Mouse (Mus musculus): ENCODE results near the gene Tmprss11a. TPM values are rescaled to one million over a fixed set of nuclear protein-coding genes. Genes with fewer than 3 reads are reported as not detected.

Tmprss11a gene
- polyA plus RNA-seq (2015; fragmentation: Nextera tagmentation; extraction: Ambion mirVana) = 13.0 and 17.5 TPM in 2 replicates

DNA sequence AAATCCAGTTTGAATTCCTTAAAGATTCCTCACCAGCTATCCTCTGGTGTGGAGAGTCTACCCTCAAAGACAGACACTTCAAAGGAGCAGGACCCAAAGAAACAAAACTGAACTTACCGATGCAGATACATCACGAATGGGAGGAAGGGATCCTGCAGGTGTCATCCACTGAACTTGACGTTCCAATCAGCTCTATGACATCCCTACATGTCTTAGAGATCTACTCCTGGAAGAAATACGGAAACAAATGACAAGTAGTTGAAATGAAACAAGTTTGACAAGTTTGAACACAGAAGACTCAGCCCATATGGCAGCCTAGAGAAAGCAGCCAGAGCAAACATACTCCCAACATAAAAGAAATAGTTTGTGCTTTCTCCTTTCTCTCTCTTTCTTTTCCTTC lies at the start of gene Tmprss11a:
Gene Tmprss11a (minus strand): TSS at position 101 of the 400 bp plus-strand sequence.
- Histone ChIP-seq H3K27me3 (ENCODE audit: control insufficient read depth, insufficient read depth, low read length) (no peaks in the 10 kb centered on the region), H3K4me2 (ENCODE audit: low read depth, low read length) (no peak within 1 kb of the TSS), H3K9me3 (replicated peaks; ENCODE audit: control insufficient read depth, low read length) (no peaks in the 10 kb centered on the region), H3K27ac (ENCODE audit: low read length) (no peak within 1 kb of the TSS), H3K4me3 (replicated peaks; ENCODE audit: low read length) (no peak within 1 kb of the TSS), H3K36me3 (ENCODE audit: control insufficient read depth, insufficient read depth, low read length) (no peaks in the 10 kb centered on the region), H3K4me1 (ENCODE audit: control insufficient read depth, insufficient read depth, low read length) (no peaks in the 10 kb centered on the region), H3K9ac (ENCODE audit: low read length) (no peak within 1 kb of the TSS)
- ATAC-seq (ENCODE audit: insufficient read depth, low FRiP score) = no peak
- 61% methylated on average over 4 of the region's 4 CpGs for WGBS

DNA sequence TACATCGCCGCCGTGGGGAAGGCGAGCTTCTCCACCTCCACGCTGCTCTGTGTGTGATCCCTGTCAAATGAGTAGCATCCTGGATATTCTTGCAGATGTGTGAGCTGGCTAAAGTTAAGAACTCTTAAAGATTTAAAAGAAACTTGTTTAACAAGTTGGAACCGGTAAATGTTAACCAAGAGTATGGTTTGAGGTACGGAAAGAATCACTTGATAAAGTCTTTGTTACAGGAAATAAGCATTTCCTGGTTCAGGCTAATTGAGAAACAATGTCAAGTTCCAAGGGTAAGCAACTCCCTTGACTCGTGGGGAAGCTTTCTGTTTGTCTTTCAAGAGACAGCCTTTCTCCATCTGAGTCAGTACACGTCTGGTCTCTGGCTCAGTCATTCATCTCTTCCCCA lies 49.7 kb upstream of the Tmprss11a start, which contains the start of gene Tmprss11g:
Gene Tmprss11g (minus strand): TSS at position 101 of the 400 bp plus-strand sequence.
- no peak for ATAC-seq (ENCODE audit: insufficient read depth, low FRiP score)
- H3K4me2 ChIP-seq (ENCODE audit: low read depth, low read length) = no peak within 1 kb of the TSS
- H3K9me3 ChIP-seq (replicated peaks; ENCODE audit: control insufficient read depth, low read length) = no peaks in the 10 kb centered on the region
- no peaks in the 10 kb centered on the region for H3K4me1 ChIP-seq (ENCODE audit: control insufficient read depth, insufficient read depth, low read length)
- H3K9ac ChIP-seq (ENCODE audit: low read length) = no peak within 1 kb of the TSS
- no peak within 1 kb of the TSS; the same call in 1 of the 2 replicates for H3K27ac ChIP-seq (ENCODE audit: low read length)
- 62% methylated on average over 9 of the region's 9 CpGs for WGBS
- no peaks in the 10 kb centered on the region for H3K36me3 ChIP-seq (ENCODE audit: control insufficient read depth, insufficient read depth, low read length)
- no peaks in the 10 kb centered on the region for H3K27me3 ChIP-seq (ENCODE audit: control insufficient read depth, insufficient read depth, low read length)
- H3K4me3 ChIP-seq (replicated peaks; ENCODE audit: low read length) = no peak within 1 kb of the TSS

DNA sequence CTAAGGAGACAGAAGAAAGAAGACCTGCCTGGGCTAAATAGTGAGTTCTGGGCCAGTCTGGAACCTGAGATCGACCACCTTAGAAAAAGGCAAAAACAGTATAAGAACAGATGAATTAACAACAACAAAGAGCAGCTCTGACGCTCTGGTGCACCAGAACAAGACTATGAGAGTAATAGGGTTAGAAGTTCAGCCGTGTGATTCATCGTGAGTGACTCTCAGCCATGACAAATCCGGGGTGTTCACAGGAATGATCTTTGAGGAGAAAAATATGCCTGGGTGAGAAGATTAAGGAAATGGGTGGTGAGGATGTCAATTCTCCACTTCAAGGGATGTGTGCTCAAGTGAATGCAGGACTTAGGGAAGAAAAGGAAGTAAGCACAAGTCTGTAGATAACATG lies 42.7 kb upstream of the Tmprss11a start:
- H3K27me3 ChIP-seq (ENCODE audit: control insufficient read depth, insufficient read depth, low read length) = no peaks in the 10 kb centered on the region
- WGBS = 59% methylated on average over 5 of the region's 5 CpGs
- no peak for ATAC-seq (ENCODE audit: insufficient read depth, low FRiP score)
- H3K36me3 ChIP-seq (ENCODE audit: control insufficient read depth, insufficient read depth, low read length) = no peaks in the 10 kb centered on the region
- no peak overlapping the region for H3K9ac ChIP-seq (ENCODE audit: low read length)
- H3K27ac ChIP-seq (ENCODE audit: low read length) = no peak overlapping the region
- no peaks in the 10 kb centered on the region for H3K4me1 ChIP-seq (ENCODE audit: control insufficient read depth, insufficient read depth, low read length)
- no peak overlapping the region for H3K4me2 ChIP-seq (ENCODE audit: low read depth, low read length)
- H3K4me3 ChIP-seq (replicated peaks; ENCODE audit: low read length) = no peak overlapping the region
- no peaks in the 10 kb centered on the region for H3K9me3 ChIP-seq (replicated peaks; ENCODE audit: control insufficient read depth, low read length)

DNA sequence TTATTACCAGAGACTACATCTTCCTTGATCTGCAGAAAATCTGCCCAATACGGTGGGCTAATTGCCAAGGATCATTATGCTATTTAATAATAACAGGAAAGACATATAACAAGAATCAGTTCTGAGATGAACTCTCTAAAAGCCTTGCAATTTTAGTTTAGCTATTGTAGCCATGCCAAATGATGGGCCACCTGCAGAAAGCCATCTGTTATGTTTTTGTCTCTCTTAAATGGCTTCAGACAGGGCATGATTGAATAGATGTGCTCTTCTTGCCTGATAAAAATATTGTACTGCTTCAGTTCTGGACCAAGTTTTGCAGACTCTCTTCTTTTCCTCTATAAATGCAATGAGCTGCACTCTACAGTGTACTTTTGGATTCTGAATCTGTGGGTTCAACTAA lies 24.7 kb upstream of the Tmprss11a start:
- Histone ChIP-seq H3K9ac (ENCODE audit: low read length) (no peak overlapping the region), H3K27ac (ENCODE audit: low read length) (no peak overlapping the region), H3K36me3 (ENCODE audit: control insufficient read depth, insufficient read depth, low read length) (no peaks in the 10 kb centered on the region), H3K4me3 (replicated peaks; ENCODE audit: low read length) (no peak overlapping the region), H3K4me1 (ENCODE audit: control insufficient read depth, insufficient read depth, low read length) (no peaks in the 10 kb centered on the region), H3K27me3 (ENCODE audit: control insufficient read depth, insufficient read depth, low read length) (no peaks in the 10 kb centered on the region), H3K4me2 (ENCODE audit: low read depth, low read length) (no peak overlapping the region), H3K9me3 (replicated peaks; ENCODE audit: control insufficient read depth, low read length) (no peaks in the 10 kb centered on the region)
- ATAC-seq (ENCODE audit: insufficient read depth, low FRiP score) = no peak
- WGBS = 66% methylated on average over 1 of the region's 1 CpGs

DNA sequence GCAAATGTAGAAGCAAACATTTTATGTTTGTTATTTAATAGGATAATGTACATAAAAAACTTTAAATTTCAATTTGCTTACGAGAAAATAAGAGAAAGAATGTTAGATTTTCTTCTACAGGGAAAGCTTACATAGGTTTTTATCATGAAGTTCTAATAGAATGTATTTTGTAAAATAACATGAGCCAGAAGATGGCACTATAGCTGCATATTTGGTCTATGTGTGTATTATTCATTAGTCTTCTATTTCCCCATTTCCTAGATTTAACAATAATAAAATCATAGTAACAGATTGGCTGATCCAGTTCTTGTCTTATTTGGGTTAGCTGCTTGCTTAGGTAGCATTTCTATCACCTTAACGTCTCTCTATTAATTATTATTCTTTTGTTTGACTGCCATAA lies 13.8 kb upstream of the Tmprss11a start:
- WGBS = 55% methylated on average over 2 of the region's 2 CpGs
- Histone ChIP-seq H3K9me3 (replicated peaks; ENCODE audit: control insufficient read depth, low read length) (no peaks in the 10 kb centered on the region), H3K27ac (ENCODE audit: low read length) (no peak overlapping the region), H3K4me3 (replicated peaks; ENCODE audit: low read length) (no peak overlapping the region), H3K36me3 (ENCODE audit: control insufficient read depth, insufficient read depth, low read length) (no peaks in the 10 kb centered on the region), H3K4me1 (ENCODE audit: control insufficient read depth, insufficient read depth, low read length) (no peaks in the 10 kb centered on the region), H3K9ac (ENCODE audit: low read length) (no peak overlapping the region), H3K4me2 (ENCODE audit: low read depth, low read length) (no peak overlapping the region), H3K27me3 (ENCODE audit: control insufficient read depth, insufficient read depth, low read length) (no peaks in the 10 kb centered on the region)
- no peak for ATAC-seq (ENCODE audit: insufficient read depth, low FRiP score)

DNA sequence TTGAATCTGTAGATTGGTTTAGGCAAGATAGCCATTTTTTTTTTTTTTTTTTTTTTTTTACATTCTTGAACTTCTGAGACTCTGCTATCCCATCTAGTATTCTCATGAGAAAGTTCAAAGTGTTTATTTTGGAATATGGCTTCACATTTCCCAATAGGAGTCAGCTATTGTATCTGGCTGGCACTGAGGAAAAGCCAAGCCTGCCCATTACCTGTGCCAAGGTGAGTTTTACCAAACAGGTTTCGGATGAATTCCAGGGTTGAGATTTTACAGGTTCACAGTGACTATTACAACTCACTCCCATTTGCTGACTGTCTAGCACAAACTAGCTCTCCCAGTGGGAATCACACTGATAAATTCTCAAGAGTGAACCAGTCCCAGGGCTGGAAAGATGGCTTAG lies 13.2 kb upstream of the Tmprss11a start:
- Histone ChIP-seq H3K4me3 (replicated peaks; ENCODE audit: low read length) (no peak overlapping the region), H3K4me2 (ENCODE audit: low read depth, low read length) (no peak overlapping the region), H3K36me3 (ENCODE audit: control insufficient read depth, insufficient read depth, low read length) (no peaks in the 10 kb centered on the region), H3K27me3 (ENCODE audit: control insufficient read depth, insufficient read depth, low read length) (no peaks in the 10 kb centered on the region), H3K4me1 (ENCODE audit: control insufficient read depth, insufficient read depth, low read length) (no peaks in the 10 kb centered on the region), H3K9me3 (replicated peaks; ENCODE audit: control insufficient read depth, low read length) (no peaks in the 10 kb centered on the region), H3K9ac (ENCODE audit: low read length) (no peak overlapping the region), H3K27ac (ENCODE audit: low read length) (no peak overlapping the region)
- ATAC-seq (ENCODE audit: insufficient read depth, low FRiP score) = no peak
- 81% methylated on average over 1 of the region's 1 CpGs for WGBS

DNA sequence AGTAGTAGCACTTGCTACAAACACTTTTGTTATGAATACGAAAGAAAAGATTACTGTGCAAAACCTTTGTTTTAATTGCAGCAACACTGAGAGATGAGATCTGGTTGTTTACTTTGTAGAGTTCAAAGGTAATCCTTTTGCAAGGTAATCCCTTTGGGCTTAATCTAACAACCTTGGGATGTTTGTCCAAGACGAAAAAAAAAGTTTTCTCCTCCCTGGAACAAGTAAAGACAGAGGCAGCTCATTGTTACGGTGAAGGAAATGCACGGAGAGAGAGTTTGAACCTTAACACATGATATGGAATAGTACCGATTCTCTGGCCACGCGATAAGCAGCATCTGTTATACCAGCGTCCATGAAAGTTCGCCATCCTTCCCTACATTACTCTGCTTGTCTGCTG lies 5.1 kb upstream of the Tmprss11a start:
- Histone ChIP-seq H3K4me3 (replicated peaks; ENCODE audit: low read length) (no peak overlapping the region), H3K27ac (ENCODE audit: low read length) (no peak overlapping the region), H3K27me3 (ENCODE audit: control insufficient read depth, insufficient read depth, low read length) (no peaks in the 10 kb centered on the region), H3K36me3 (ENCODE audit: control insufficient read depth, insufficient read depth, low read length) (no peaks in the 10 kb centered on the region), H3K4me2 (ENCODE audit: low read depth, low read length) (no peak overlapping the region), H3K9me3 (replicated peaks; ENCODE audit: control insufficient read depth, low read length) (no peaks in the 10 kb centered on the region), H3K4me1 (ENCODE audit: control insufficient read depth, insufficient read depth, low read length) (no peaks in the 10 kb centered on the region), H3K9ac (ENCODE audit: low read length) (no peak overlapping the region)
- ATAC-seq (ENCODE audit: insufficient read depth, low FRiP score) = no peak
- WGBS = 56% methylated on average over 9 of the region's 9 CpGs

DNA sequence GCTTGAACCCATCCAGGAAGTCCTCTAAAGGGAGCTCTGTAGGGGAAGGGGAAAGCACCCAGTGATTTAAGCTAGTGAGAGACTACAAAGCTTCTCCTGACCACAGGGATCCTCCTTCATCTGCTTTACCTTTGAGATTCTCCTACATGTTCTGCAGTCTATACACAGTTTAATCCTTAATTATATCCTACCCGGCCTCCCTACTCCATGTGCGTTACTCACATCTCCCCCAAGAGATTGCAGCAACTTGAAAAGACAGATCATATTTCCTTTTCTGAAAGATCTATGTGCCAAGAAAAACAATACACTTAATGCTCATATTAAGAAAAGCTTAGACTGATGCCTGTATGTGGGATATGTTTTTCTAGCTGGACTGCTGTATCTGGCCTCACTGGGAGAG lies 29.5 kb downstream of the Tmprss11a start:
- 48% methylated on average over 2 of the region's 2 CpGs for WGBS
- H3K27me3 ChIP-seq (ENCODE audit: control insufficient read depth, insufficient read depth, low read length) = no peaks in the 10 kb centered on the region
- H3K4me1 ChIP-seq (ENCODE audit: control insufficient read depth, insufficient read depth, low read length) = no peaks in the 10 kb centered on the region
- no peak overlapping the region for H3K9ac ChIP-seq (ENCODE audit: low read length)
- no peaks in the 10 kb centered on the region for H3K9me3 ChIP-seq (replicated peaks; ENCODE audit: control insufficient read depth, low read length)
- no peak overlapping the region for H3K27ac ChIP-seq (ENCODE audit: low read length)
- no peak overlapping the region for H3K4me2 ChIP-seq (ENCODE audit: low read depth, low read length)
- H3K4me3 ChIP-seq (replicated peaks; ENCODE audit: low read length) = no peak overlapping the region
- no peak for ATAC-seq (ENCODE audit: insufficient read depth, low FRiP score)
- no peaks in the 10 kb centered on the region for H3K36me3 ChIP-seq (ENCODE audit: control insufficient read depth, insufficient read depth, low read length)

DNA sequence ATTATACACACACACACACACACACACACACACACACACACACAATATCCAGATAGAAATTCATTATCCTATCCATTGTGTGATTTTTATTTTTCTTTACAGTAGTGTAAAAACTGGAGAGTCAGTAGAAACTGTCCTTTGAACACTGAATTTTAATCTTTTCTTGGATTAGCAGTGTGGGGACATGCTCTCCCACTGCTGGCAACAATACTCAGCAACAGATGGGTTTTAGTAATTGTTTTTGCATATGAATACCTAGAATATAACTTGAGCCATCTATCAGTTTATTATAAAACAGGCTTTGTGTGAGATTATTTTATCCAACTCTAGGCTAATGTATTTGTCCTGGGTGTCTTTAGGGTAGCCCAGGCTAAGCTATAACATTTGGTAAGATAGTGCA lies 30.2 kb downstream of the Tmprss11a start:
- no peak overlapping the region for H3K9ac ChIP-seq (ENCODE audit: low read length)
- no peaks in the 10 kb centered on the region for H3K27me3 ChIP-seq (ENCODE audit: control insufficient read depth, insufficient read depth, low read length)
- H3K4me2 ChIP-seq (ENCODE audit: low read depth, low read length) = no peak overlapping the region
- H3K27ac ChIP-seq (ENCODE audit: low read length) = no peak overlapping the region
- no peaks in the 10 kb centered on the region for H3K4me1 ChIP-seq (ENCODE audit: control insufficient read depth, insufficient read depth, low read length)
- ATAC-seq (ENCODE audit: insufficient read depth, low FRiP score) = no peak
- H3K4me3 ChIP-seq (replicated peaks; ENCODE audit: low read length) = no peak overlapping the region
- no peaks in the 10 kb centered on the region for H3K9me3 ChIP-seq (replicated peaks; ENCODE audit: control insufficient read depth, low read length)
- no peaks in the 10 kb centered on the region for H3K36me3 ChIP-seq (ENCODE audit: control insufficient read depth, insufficient read depth, low read length)

DNA sequence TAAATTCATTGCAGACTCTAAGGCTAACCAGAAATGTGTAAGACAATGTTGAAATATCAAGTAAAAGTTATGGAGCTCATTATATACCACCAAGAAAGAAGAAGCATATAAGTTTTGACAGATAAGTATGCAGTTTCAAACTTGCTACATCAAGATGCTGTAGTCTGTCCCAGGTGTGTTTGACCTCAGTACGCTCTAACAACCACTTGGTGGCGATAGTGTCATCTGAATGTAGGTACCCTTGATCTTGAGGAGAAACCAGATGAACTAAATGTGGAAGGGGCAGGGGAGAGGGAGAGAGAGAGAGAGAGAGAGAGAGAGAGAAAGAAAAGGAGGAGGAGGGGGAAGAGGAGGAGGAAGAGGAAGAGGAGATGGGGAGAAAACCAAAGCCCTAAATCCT lies 36.1 kb downstream of the Tmprss11a start:
- H3K9me3 ChIP-seq (replicated peaks; ENCODE audit: control insufficient read depth, low read length) = no peaks in the 10 kb centered on the region

More for the DNA sequence above, 36.1 kb downstream of the Tmprss11a start:
- no peaks in the 10 kb centered on the region for H3K27me3 ChIP-seq (ENCODE audit: control insufficient read depth, insufficient read depth, low read length)
- WGBS = 3% methylated on average over 2 of the region's 2 CpGs
- H3K4me1 ChIP-seq (ENCODE audit: control insufficient read depth, insufficient read depth, low read length) = no peaks in the 10 kb centered on the region
- H3K4me3 ChIP-seq (replicated peaks; ENCODE audit: low read length) = no peak overlapping the region
- no peak overlapping the region for H3K4me2 ChIP-seq (ENCODE audit: low read depth, low read length)
- no peaks in the 10 kb centered on the region for H3K36me3 ChIP-seq (ENCODE audit: control insufficient read depth, insufficient read depth, low read length)
- no peak overlapping the region for H3K27ac ChIP-seq (ENCODE audit: low read length)
- ATAC-seq (ENCODE audit: insufficient read depth, low FRiP score) = no peak; the same call in 1 of the 2 replicates
- H3K9ac ChIP-seq (ENCODE audit: low read length) = no peak overlapping the region
